Comparison of ENCODE assay signal across 9 mouse cellular contexts in genomic region chr6:97311599-97312544, GRCm38 (mm10). TPM values are rescaled to one million over a fixed set of nuclear protein-coding genes. Genes with fewer than 3 reads are reported as not detected.
DNase-seq lines count a peak whose midpoint lies in the region; ATAC-seq and TF ChIP-seq lines count a peak whose summit lies in the region.
"Had no signal": no experiment of that assay in that cellular context is flagged by ENCODE, and none has a peak within 500 bp of the region (broad histone marks: within the 10 kb centered on the region; RNA-seq: fewer than 3 reads in every experiment).

No protein-coding gene starts in this region.

- H3K4me2 ChIP-seq in forebrain, postnatal 0 days (ENCODE audit: low read depth) = peak overlapping the region; percentile 47
- peak overlapping the region; percentile 52 for H3K4me2 ChIP-seq in hindbrain, embryonic 14.5 days (replicated peaks)
- peak overlapping the region; percentile 64 for H3K4me2 ChIP-seq in midbrain, embryonic 16.5 days (ENCODE audit: low read length)

- H3K36me3 ChIP-seq in ES-Bruce4 (ENCODE audit: control insufficient read depth, insufficient read depth, low read length, poor library complexity, severe bottlenecking) = no peaks in the 10 kb centered on the region
- H3K36me3 ChIP-seq in forebrain, postnatal 0 days (ENCODE audit: insufficient read depth) = no peaks in the 10 kb centered on the region
- H3K36me3 ChIP-seq in hindbrain, embryonic 14.5 days (replicated peaks; ENCODE audit: control insufficient read depth, insufficient read depth) = no peaks in the 10 kb centered on the region; the same call in 1 of the 2 replicates
- H3K36me3 ChIP-seq in midbrain, embryonic 16.5 days (ENCODE audit: control insufficient read depth, insufficient read depth, low read length) = no peaks in the 10 kb centered on the region

- no peak for TF ChIP-seq EP300 in ES-Bruce4 (IDR thresholded peaks at IDR 0.05; ENCODE audit: insufficient read depth, low read depth, low read length)

- DNase-seq in adrenal gland, postnatal 14 days = peak; percentile 76
- DNase-seq in forebrain, postnatal 0 days = peak; percentile 33
- DNase-seq in hindbrain, embryonic 14.5 days (ENCODE audit: low spot score) = peak; percentile 48
- peak; percentile 65 for DNase-seq in liver
- DNase-seq in thymus, postnatal 14 days = peak; percentile 51
- DNase-seq in layer of hippocampus, postnatal 14 days (ENCODE audit: low spot score in 2 of 2) = no peak

- no peak for TF ChIP-seq POLR2A in ES-Bruce4 (IDR thresholded peaks at IDR 0.05; ENCODE audit: insufficient read depth, low read length)

- H3K4me3 ChIP-seq in ES-Bruce4 (ENCODE audit: low read depth, low read length) = peak overlapping the region; percentile 57
- peak overlapping the region; percentile 27 for H3K4me3 ChIP-seq in forebrain, postnatal 0 days (ENCODE audit: low read depth, low read length)
- peak overlapping the region; percentile 23 for H3K4me3 ChIP-seq in hindbrain, embryonic 14.5 days (replicated peaks; ENCODE audit: low read length)
- peak overlapping the region; percentile 22 for H3K4me3 ChIP-seq in midbrain, embryonic 16.5 days (ENCODE audit: low read depth, low read length)

- WGBS in forebrain, postnatal 0 days = 7% methylated on average over 33 of the region's 33 CpGs
- WGBS in hindbrain, embryonic 14.5 days = 7% methylated on average over 33 of the region's 33 CpGs
- WGBS in midbrain, embryonic 16.5 days = 5% methylated on average over 33 of the region's 33 CpGs

- H3K9ac ChIP-seq in ES-Bruce4 (ENCODE audit: low read depth, poor library complexity, severe bottlenecking) = peak overlapping the region; percentile 24; the same call in 1 of the 2 replicates
- peak overlapping the region; percentile 15; the same call in 1 of the 2 replicates for H3K9ac ChIP-seq in forebrain, postnatal 0 days
- H3K9ac ChIP-seq in hindbrain, embryonic 14.5 days = peak overlapping the region; percentile 31
- H3K9ac ChIP-seq in midbrain, embryonic 16.5 days (ENCODE audit: low read depth, low read length) = peak overlapping the region; percentile 38; the same call in 1 of the 2 replicates

- ATAC-seq in forebrain, postnatal 0 days = peak; percentile 53; the same call in 1 of the 2 replicates
- no peak for ATAC-seq in hindbrain, embryonic 14.5 days (ENCODE audit: low FRiP score)
- no peak for ATAC-seq in midbrain, embryonic 16.5 days

- H3K9me3 ChIP-seq in ES-Bruce4 (replicated peaks; ENCODE audit: control insufficient read depth, insufficient read depth, low read length, poor library complexity, severe bottlenecking) = no peaks in the 10 kb centered on the region
- no peaks in the 10 kb centered on the region for H3K9me3 ChIP-seq in forebrain, postnatal 0 days (ENCODE audit: low read length)
- H3K9me3 ChIP-seq in hindbrain, embryonic 14.5 days (ENCODE audit: control insufficient read depth, low read length) = no peaks in the 10 kb centered on the region
- H3K9me3 ChIP-seq in midbrain, embryonic 16.5 days (replicated peaks; ENCODE audit: control insufficient read depth, low read length, poor library complexity, severe bottlenecking) = no peaks in the 10 kb centered on the region

- no peak overlapping the region for H3K27ac ChIP-seq in ES-Bruce4 (ENCODE audit: insufficient read depth, low read length)
- H3K27ac ChIP-seq in forebrain, postnatal 0 days (ENCODE audit: low read depth, low read length) = no peak overlapping the region
- no peak overlapping the region for H3K27ac ChIP-seq in hindbrain, embryonic 14.5 days
- H3K27ac ChIP-seq in midbrain, embryonic 16.5 days (ENCODE audit: low read length) = no peak overlapping the region

- H3K27me3 ChIP-seq in ES-Bruce4 (ENCODE audit: control insufficient read depth, insufficient read depth, low read length, poor library complexity, severe bottlenecking) = no peaks in the 10 kb centered on the region; the same call in 1 of the 2 replicates
- H3K27me3 ChIP-seq in forebrain, postnatal 0 days (ENCODE audit: insufficient read depth, low read length) = no peaks in the 10 kb centered on the region
- no peaks in the 10 kb centered on the region for H3K27me3 ChIP-seq in hindbrain, embryonic 14.5 days (ENCODE audit: control insufficient read depth, insufficient read depth, low read length)
- H3K27me3 ChIP-seq in midbrain, embryonic 16.5 days (ENCODE audit: control insufficient read depth, insufficient read depth, low read depth, low read length) = no peaks in the 10 kb centered on the region

- H3K4me1 ChIP-seq in ES-Bruce4 (ENCODE audit: control insufficient read depth, insufficient read depth, low read length) = no peaks in the 10 kb centered on the region
- peaks cover 5% of the 10 kb centered on the region; the same call in 1 of the 2 replicates for H3K4me1 ChIP-seq in forebrain, postnatal 0 days (ENCODE audit: insufficient read depth)
- peaks cover 13% of the 10 kb centered on the region for H3K4me1 ChIP-seq in hindbrain, embryonic 14.5 days (replicated peaks; ENCODE audit: control insufficient read depth, insufficient read depth, low read length)
- peaks cover 8% of the 10 kb centered on the region for H3K4me1 ChIP-seq in midbrain, embryonic 16.5 days (ENCODE audit: control insufficient read depth, insufficient read depth, low read length)

- TF ChIP-seq CTCF in ES-Bruce4 (IDR thresholded peaks at IDR 0.05; ENCODE audit: low read depth, low read length) = no peak
- TF ChIP-seq CTCF in forebrain, postnatal 0 days (IDR thresholded peaks at IDR 0.05; ENCODE audit: low read depth) = no peak

RNA-seq across cellular contexts. Expression of gene Lmod3, which starts 59.3 kb away (rescaled TPM):
- polyA plus RNA-seq in ES-Bruce4 (2011; ENCODE audit: insufficient read depth, insufficient read length, low read depth, missing spikeins) = not detected in 2 replicates
- total RNA-seq in adrenal gland, postnatal 14 days (2021) = not detected in 2 replicates
- total RNA-seq in forebrain, postnatal 0 days (2014; rRNA removed) = 0.05 and 0.46 TPM in 2 replicates
- 0.08 and 0.11 TPM in 2 replicates for polyA plus RNA-seq in forebrain, postnatal 0 days (2015; fragmentation: Nextera tagmentation; extraction: Ambion mirVana)
- not detected in 2 replicates for polyA plus RNA-seq in hindbrain, embryonic 14.5 days (2014; fragmentation: Nextera tagmentation; extraction: Ambion mirVana)
- polyA plus RNA-seq in midbrain, embryonic 16.5 days (2015; fragmentation: Nextera tagmentation; extraction: Ambion mirVana) = 0.09 TPM in 1 of 2 replicates, not detected in the other
- total RNA-seq in layer of hippocampus, postnatal 14 days (2021) = not detected
- total RNA-seq: layer of hippocampus, adult 18-20 months had no signal

Comparison
In these comparisons a context has a peak if more than half of its experiments do, and no peak if none do; other contexts are left out.
1. DNase-seq: peak in adrenal gland, postnatal 14 days (single experiment), forebrain, postnatal 0 days (single experiment), hindbrain, embryonic 14.5 days (single experiment), liver (single experiment) and thymus, postnatal 14 days (single experiment); none in layer of hippocampus, postnatal 14 days (0 of 2).
2. Peak in every context shown above with its lines, with median percentiles within 50 percentile points of each other: H3K4me3 ChIP-seq, H3K9ac ChIP-seq and H3K4me2 ChIP-seq.